Mouse (Mus musculus) R1 (cell line): ENCODE results near the gene Myl9.
A peak's percentile ranks its signal among the peaks of the same experiment; 100 is the strongest.

Experiments
- DNase-seq: peaks from one replicate; pipeline ENCODE4 v3.0.0-alpha.2; 2018; ENCODE audit warnings: low read depth, low spot score

Gene Myl9

GRCm38 (mm10) chr2:156764022-156764421 lies 11.2 kb upstream of the Myl9 start:
- DNase-seq, result no peak

DNA sequence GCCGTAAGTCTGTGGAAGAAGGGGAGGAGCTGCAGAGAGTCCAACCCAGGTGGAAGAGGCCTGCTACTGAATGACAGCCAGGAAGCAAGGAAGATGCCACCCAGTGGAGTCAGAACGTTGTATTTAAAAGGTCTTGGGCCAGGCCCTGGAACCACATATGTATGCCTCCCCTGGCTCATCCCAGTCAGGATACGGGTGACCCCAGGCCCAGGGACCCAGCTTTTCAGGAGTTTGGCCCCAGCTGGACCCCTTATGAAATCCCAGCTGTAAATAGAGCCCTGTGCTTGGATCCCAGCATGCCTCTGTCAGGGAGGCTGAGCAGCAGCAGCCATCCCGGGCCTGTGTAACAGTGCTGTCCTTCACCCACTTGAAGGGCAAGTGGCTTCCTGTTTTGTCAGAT lies 10.5 kb upstream of the Myl9 start:
- DNase-seq, result no peak

DNA sequence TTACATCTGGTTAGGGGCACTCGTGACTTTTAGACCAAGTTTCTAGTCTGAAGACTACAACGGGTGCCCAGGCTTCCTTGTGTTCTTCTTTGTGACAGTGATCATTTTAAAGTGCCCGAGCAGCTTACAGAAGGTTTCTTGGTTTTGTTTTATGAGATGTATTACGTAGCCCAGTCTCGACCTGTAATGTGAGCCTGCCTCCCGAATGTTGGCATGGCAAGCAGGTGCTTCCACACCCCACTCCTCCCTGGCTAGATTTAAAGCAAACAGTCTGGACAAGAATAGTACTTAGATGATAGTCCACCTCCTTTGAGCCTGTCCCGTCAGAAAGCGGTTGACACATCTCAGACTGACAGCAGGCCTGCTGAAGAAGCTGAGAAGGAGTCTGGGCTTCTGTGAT lies 9.6 kb upstream of the Myl9 start:
- DNase-seq, result no peak

DNA sequence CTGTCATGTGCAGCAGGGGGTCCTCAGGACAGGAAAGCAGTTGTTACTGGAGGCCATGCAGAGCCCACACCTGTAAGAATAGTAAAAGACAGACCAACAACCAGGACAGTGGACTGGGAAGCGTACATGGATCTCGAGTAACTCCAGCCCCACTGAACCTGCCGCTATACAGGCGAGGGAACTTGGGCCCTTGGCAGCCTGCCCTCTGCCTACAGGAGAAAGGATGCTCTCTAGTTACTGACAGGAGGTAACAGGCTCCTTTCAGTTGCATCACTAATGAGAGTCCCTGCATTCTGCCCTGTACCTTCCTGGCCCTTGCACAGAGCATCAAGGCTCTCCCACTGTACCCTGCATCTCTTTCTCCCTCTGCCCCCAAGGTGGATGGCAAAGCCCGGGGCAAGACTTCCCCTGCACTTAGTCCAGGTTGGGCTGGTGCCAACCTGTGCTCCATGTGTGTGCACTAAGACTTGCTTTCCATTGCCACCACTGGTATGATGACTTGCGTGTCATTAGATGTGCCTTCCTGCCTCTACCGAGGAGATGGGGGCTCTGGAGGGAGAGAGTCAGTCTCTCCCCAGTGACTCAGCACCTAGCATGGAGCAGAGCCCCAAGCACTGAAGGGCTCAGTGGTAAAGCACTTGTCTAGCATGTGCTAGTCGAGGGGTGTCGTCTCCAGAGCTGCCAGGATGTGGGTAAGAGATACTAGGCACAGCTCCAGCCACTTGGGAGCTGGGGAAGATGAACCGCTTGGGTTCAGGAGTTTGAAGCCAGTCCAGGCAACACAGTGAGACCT lies 8.8 kb upstream of the Myl9 start:
- DNase-seq, result no peak

- DNase-seq, result no peak
Observed at GRCm38 (mm10) chr2:156767108-156767507, 8.1 kb upstream of the Myl9 start.

GRCm38 (mm10) chr2:156769274-156769673 lies 5.9 kb upstream of the Myl9 start:
- no peak for DNase-seq

- DNase-seq, result no peak
Observed at GRCm38 (mm10) chr2:156773470-156773869, 1.8 kb upstream of the Myl9 start.

DNA sequence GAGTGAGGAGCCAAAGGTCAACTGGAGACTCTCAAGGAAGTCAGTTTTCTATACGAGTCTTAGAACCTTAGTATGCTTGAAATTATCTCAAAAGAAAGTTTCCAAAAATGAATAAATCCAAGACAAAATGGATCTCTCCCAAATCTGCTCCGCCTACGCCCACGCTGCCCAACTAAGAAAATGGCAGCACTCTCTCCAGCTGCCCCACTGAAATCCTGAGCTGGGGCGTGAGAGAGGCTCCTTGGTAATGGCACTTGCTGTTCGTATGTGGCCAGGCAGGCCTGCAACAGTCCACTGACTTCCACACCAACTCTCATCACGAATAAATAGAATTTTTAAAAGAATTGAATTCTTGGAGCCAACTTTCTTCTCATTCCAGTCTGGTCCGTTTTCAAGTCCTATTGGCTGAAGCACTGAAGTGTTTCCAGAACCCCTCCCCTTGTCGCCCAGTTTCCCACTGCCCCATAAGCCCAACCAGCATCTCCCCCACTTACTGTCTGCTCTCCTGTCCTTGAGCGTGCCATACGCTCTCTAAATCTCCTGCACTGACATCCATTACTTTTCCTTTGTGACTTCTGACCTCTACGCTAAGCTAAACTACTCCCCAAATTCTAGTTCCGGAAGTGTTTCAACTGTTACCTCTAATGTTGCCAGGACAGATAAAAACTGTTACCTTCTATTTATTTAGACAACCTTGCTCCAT lies 1.0 kb upstream of the Myl9 start:
- no peak for DNase-seq

GRCm38 (mm10) chr2:156775455-156776435 lies 525 bp downstream of the Myl9 start:
- no peak for DNase-seq

DNA sequence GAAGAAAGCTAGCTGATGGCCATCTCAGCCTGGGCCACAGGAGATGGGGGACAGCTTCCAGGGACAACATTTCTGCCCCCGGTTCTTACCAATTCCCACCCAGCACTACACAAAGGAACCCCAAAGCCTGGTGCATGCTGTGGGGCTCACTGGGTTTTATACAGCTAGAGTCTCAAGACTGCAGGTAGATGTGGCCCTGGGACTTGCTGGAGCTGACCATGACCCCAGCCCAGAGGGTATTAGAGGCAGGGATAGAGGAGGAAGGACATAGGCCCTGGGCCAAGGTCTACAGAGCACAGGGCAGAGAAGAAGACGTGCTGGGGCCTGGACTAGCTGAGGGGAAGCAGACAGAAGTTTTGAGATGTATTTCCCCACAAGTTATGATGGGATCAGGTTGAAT lies 1.7 kb downstream of the Myl9 start:
- no peak for DNase-seq

DNA sequence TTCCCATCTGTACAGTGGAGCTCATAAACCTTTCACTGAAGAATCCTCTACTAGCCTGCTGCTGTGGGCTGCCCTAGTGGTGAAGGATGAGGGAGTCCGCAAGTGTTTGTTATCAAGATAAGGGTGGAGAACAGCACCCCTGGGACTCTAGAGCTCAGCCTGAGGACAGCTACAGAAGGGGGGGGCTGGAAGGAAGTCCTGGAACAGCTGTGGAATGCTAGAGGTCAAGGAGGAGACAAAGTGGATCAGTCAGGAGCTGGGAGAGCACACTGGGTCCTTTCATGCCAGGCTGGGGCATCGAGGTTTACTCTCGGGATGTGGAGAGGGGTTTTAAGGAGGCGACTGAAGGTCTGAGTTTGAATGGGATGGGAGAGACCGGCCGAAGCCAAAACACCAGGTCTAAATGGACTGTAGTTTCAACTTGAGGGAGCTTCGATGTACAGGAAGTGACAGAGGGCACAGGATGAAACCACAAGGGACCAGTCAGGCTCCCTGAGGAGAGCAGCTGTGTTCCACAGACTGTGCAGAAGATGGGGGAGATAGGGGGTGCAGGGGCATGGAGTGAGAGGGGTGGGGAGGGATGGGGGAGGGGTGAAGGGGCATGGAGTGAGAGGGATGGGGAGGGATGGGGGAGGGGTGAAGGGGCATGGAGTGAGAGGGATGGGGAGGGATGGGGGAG lies 2.2 kb downstream of the Myl9 start:
- no peak for DNase-seq

GRCm38 (mm10) chr2:156778571-156778970 lies 3.4 kb downstream of the Myl9 start:
- no peak for DNase-seq

GRCm38 (mm10) chr2:156779036-156779435 lies 3.8 kb downstream of the Myl9 start:
- no peak for DNase-seq

- no peak for DNase-seq
Observed at GRCm38 (mm10) chr2:156779488-156779887, 4.3 kb downstream of the Myl9 start.

DNA sequence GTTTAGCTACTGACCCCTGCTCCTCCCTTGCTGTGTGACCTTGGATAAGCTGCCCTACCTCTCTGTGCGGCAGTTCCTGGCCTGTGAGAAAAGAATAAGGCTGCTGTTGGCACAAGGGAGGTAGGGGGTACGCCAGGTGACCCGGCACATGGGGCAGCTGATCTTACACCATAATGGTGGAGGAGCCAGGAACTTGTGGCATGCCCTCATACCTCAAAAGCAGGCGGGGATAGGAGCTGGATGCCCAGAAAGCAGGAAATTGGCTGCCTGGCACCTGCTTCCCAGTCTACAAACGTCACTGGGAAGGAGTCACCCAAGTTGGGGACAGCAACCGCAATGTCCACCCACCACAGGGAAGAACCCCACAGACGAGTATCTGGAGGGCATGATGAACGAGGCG lies 4.9 kb downstream of the Myl9 start:
- DNase-seq, result no peak

DNA sequence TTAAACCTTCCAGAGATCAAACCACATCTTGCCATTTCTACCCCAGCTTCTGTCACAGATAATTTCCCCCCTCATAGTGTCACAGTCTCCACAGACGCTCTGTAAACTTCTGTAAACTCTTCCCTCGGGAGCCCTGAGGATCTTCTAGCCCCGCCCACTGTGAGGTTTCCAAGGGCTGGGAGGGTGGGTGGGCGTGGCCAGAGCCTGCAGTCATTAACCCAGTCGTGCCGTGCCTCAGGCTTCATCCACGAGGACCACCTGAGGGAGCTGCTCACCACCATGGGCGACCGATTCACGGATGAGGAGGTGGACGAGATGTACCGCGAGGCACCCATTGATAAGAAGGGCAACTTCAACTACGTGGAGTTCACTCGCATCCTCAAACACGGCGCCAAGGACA lies 5.5 kb downstream of the Myl9 start:
- DNase-seq, result peak; percentile 68

GRCm38 (mm10) chr2:156781281-156781680 lies 6.1 kb downstream of the Myl9 start:
- DNase-seq, result no peak

- peak; percentile 69 for DNase-seq
Observed at GRCm38 (mm10) chr2:156781836-156782480, 6.7 kb downstream of the Myl9 start.

DNA sequence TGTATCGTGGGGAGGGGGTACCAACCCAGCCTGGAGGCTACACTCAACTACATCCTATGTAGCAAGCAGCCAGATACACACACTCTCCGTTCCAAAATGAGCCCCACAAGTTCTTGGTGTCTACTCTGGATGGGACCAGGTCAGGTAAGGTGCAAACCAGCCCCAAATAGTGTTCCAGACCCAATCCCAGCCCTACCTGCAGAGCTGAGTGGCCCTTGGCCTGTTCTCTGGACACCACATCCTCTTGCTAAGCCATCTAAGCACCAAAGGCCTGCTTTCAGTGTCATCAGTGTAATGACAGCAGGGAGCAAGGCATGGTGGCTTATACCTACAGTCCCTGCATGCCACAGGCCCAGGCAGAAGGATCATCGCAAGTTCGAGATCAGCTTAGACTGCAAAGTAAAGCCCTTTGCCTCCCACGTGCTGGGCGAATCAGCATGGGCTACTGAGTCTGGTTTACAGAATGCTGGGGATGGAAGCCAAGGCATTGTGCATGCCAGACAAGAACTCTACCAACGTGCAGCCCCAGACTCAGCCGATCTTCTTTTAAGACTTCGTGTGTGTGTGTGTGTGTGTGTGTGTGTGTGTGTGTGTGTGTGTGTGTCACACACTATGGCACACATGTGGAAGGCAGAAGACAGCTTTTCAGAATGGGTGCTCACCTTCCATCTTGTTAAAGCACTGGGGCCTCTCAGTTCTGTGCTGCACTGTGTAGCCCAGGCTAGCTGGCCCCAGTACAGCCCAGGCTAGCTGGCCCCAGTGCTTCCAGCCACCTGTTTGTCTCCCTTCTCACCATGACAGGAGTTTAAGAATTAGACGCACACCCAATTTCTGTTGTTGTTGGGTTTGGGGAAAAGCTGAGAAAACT lies 7.5 kb downstream of the Myl9 start:
- no peak for DNase-seq

- DNase-seq, result no peak
Observed at GRCm38 (mm10) chr2:156783349-156783728, 8.1 kb downstream of the Myl9 start.
